Mouse (Mus musculus): ENCODE results near the gene Gm20388. TPM values are rescaled to one million over a fixed set of nuclear protein-coding genes. Genes with fewer than 3 reads are reported as not detected.

The Gm20388 gene
- total RNA-seq, 2 experiments from 2014 or later = 4.0 TPM; not detected in 1

- no peak for DNase-seq
Observed at GRCm38 (mm10) chr8:120292316-120293107, 381.9 kb downstream of the Gm20388 start.

- DNase-seq = no peak
Observed at GRCm38 (mm10) chr8:120293421-120294357, 383.0 kb downstream of the Gm20388 start.

- DNase-seq = no peak
Observed at GRCm38 (mm10) chr8:120294982-120295870, 384.6 kb downstream of the Gm20388 start.

GRCm38 (mm10) chr8:120297000-120297399 lies 386.4 kb downstream of the Gm20388 start:
- DNase-seq = no peak

GRCm38 (mm10) chr8:120298601-120299532 lies 388.2 kb downstream of the Gm20388 start:
- no peak for DNase-seq

- DNase-seq = peak; percentile 69 to 87
Observed at GRCm38 (mm10) chr8:120300601-120301141, 390.0 kb downstream of the Gm20388 start.

- no peak for DNase-seq
Observed at GRCm38 (mm10) chr8:120302941-120303675, 392.5 kb downstream of the Gm20388 start.

GRCm38 (mm10) chr8:120304097-120304496 lies 393.5 kb downstream of the Gm20388 start:
- no peak for DNase-seq

- DNase-seq = no peak
Observed at GRCm38 (mm10) chr8:120305800-120306385, 395.3 kb downstream of the Gm20388 start.

GRCm38 (mm10) chr8:120307103-120307502 lies 396.5 kb downstream of the Gm20388 start:
- no peak for DNase-seq

GRCm38 (mm10) chr8:120307528-120307927 lies 396.9 kb downstream of the Gm20388 start:
- DNase-seq = no peak

- DNase-seq = peak in 1 of 2 experiments; percentile 61
Observed at GRCm38 (mm10) chr8:120308131-120308530, 397.5 kb downstream of the Gm20388 start.

GRCm38 (mm10) chr8:120308553-120308952 lies 397.9 kb downstream of the Gm20388 start:
- DNase-seq = peak; percentile 68 to 70

- DNase-seq = peak; percentile 81 to 88
Observed at GRCm38 (mm10) chr8:120309326-120309725, 398.7 kb downstream of the Gm20388 start.

GRCm38 (mm10) chr8:120310063-120310462 lies 399.4 kb downstream of the Gm20388 start:
- no peak for DNase-seq

GRCm38 (mm10) chr8:120312452-120312851 lies 401.8 kb downstream of the Gm20388 start:
- DNase-seq = no peak

GRCm38 (mm10) chr8:120313674-120314073 lies 403.0 kb downstream of the Gm20388 start:
- no peak for DNase-seq

GRCm38 (mm10) chr8:120314932-120315331 lies 404.3 kb downstream of the Gm20388 start:
- DNase-seq = no peak

GRCm38 (mm10) chr8:120315644-120316043 lies 405.0 kb downstream of the Gm20388 start:
- no peak for DNase-seq
